Mouse (Mus musculus) heart, adult 11 months (tissue): Measurements from ENCODE around the gene Sept5.

Experiments used
- DNase-seq: peaks from one replicate; pipeline ENCODE4 v3.0.0; 2022

Sept5 gene

DNA sequence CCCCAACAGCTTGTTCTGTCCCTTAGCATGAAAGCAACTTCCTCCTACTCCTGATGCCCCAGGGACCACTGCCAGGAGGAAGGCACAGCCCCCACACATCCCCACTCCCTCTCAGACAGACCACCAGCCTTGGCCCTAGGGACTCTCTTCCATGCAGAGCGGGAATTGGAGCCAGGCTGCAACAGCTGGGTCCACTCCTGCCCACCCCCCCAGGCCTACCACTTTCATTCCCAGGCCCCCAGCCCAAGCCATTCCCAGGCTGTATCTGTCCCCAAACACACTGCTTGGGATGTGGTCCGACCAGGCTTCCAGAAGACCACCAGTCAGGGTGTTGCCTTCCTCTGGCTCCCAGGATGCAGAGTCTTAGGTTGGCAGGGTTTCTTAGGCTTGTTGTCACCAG lies 20.7 kb downstream of the Sept5 start:
- DNase-seq: no peak

DNA sequence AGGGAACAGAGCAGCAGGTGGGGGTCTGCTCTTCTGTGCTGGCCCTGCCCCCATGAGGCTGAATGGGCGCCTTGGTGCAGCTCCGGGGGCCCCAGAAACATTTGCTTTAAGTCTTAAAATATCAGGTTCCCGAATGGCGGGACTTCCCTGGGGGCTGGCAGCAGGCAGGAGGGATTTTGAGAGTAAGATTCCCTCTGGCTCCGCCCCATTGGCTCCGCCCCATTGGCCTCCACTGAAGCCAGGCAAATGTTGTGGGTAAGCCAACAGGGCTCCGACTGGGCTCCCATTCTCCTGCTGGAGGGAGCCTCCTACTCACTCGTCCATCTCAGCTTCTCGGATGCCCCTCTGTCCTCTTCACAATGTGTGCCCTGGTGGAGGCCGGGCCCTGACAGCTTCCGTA lies 21.5 kb downstream of the Sept5 start:
- no peak for DNase-seq

DNA sequence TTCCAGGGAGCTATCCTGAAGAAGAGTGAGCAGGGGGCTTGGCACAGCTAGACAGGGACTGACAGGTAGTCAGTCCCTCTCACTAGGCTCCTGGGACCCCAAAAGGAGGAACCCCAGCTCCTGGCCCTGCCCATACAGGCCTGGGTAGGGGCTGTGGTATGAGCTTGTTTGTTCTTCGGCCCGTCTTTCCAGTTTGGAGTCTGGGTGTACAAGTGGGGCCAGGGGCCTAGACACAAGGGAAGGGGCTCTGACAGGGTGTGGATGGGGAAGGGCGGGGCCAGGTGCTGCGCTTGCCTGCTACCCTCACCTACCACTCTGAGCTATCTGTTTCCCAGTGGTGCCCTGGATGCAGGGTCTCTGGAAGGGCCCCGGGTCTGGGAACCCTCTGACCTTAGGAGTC lies 24.0 kb downstream of the Sept5 start:
- no peak for DNase-seq

DNA sequence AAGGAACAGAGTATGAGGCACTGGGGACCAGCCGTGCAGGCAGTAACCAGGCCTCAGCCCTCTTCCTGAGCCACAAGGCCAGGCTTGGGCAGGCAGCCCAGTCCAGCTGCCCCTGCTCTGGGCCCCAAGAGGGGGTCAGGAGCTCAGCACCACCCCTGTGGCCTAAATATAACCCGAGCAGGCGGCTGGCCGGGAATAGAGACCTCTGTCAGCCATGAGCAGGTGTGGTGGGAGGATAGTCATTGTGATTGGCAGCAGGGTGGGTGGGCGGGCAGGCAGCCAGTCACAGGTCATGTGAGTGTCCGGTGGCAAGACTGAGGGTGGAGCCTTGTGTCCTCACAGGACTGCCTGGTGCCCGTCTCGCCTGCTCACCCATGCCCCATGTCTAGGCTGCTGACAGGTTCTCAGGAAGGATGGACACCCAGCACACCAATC lies 25.5 kb downstream of the Sept5 start:
- DNase-seq: peak; percentile 98

DNA sequence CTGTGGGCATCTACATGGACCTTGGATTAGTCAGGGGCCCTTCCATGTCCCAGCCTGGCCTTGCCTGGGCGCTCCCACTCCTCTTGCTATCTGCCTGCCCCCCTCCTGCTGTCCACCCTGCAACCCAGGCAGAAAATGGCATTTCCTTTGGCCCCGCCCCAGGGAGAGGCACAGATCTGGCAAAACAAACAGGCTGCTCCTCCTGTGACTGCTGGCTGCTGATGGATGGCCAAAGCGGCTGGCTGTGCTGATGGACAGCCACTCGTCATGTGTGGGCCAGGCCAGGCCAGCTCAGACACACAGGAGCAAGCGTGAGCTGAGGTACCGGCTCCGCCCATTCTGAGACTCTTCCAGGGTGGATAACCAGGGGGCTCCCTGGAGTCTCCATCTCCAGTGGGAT lies 28.3 kb downstream of the Sept5 start:
- no peak for DNase-seq

DNA sequence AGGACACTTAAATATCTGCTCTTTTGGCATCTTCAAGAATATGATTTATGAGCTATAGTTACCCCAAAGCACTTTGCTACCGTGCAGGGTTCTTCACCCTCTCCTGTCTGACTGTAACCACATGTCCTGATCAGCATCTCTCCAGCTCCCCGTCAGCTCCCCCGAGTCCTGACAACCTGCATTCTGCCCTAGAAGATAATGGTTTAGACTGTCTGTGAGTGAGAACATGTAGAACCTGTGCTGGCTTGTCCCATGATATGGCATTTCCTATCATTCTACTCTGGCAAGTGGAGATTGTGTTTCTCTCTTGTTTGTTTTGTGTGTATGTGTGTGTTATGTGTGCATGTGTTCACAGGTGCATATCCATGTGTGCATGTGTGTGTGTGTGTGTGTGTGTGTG lies 31.7 kb downstream of the Sept5 start:
- no peak for DNase-seq

DNA sequence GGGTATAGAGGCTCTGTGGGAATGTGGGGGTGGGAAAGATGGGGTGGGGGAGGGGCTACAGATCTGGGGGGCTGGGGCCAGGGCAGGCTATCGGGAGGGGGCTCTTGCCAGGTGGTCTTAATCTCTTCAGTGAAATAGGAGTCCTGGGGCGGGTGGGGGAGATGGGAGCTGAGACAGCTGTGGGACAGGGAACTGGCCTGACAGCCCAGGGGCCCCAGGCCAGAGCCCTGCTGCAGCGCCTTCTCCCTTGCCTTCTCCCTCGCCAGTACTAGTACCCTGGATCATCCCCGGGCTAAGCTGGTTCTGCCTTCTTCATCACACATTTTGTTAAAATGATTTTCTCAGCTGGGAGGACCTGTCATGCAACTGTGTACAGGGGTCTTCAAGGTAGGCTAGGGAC lies 33.5 kb downstream of the Sept5 start:
- DNase-seq: peak; percentile 82

DNA sequence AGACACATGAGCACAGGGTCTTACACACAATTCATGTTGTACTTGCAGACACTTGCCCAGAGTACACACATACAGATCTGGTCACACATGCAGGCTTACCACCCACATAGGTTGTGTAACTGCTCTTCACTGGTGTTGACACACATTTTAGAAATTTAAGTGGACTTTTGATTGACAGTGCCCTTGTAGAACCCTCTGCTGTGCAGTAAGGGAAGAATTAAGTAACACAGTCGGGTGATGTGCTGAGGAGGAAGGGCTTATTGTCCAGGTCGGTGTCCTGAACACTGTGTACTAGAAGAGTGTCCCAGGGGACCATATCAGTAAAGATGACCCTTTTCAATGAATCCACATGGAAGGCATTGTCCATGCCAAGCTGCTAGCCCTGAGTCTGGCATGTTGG lies 35.8 kb downstream of the Sept5 start:
- peak; percentile 67 for DNase-seq

DNA sequence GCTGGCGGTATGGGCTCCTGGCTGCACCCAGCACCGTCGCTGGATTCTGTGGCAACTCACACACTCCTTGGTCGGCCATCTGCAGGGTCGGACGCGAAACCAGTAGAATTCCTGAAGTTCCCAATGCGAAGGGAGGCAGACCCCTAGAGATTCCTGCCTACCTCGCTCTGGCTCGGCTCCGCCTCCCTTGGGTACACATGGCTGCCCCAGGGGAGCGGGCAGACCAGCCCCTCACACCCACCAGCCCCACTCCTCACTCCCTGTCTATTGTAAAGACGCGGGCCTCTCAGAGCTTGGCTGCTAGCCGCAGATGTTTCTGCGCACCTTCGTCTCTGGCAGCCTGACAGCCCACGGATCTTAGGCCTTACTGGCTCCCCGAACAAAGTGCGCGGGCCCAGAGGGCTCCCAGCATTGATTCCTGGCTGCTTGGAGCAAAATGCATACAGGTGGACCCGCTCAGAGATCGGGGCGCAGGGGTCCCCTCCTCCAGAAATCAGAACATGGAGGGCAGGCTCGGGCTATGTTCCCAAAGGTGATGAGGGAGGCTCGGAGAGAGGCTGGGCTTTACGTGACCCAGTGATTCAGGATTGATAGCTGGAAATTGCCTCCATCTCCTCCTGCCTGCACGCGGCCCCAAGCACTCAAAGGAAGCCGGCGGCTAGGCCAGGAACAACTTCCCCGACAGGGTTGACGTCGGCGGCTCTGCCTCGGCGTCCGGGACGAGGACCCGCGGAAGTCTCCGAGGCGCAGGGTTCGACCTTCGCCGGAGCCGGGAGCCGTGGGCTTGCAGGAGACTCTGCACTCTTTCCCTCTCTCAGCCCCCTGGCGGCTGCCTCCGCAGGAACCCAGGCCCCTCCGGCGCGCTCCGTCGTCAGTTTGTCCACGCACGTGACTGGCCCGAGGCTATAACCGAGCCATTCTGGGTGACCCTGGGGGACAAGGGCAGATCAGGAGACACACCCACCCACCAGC lies 38.4 kb downstream of the Sept5 start:
- DNase-seq: peak; percentile 80

DNA sequence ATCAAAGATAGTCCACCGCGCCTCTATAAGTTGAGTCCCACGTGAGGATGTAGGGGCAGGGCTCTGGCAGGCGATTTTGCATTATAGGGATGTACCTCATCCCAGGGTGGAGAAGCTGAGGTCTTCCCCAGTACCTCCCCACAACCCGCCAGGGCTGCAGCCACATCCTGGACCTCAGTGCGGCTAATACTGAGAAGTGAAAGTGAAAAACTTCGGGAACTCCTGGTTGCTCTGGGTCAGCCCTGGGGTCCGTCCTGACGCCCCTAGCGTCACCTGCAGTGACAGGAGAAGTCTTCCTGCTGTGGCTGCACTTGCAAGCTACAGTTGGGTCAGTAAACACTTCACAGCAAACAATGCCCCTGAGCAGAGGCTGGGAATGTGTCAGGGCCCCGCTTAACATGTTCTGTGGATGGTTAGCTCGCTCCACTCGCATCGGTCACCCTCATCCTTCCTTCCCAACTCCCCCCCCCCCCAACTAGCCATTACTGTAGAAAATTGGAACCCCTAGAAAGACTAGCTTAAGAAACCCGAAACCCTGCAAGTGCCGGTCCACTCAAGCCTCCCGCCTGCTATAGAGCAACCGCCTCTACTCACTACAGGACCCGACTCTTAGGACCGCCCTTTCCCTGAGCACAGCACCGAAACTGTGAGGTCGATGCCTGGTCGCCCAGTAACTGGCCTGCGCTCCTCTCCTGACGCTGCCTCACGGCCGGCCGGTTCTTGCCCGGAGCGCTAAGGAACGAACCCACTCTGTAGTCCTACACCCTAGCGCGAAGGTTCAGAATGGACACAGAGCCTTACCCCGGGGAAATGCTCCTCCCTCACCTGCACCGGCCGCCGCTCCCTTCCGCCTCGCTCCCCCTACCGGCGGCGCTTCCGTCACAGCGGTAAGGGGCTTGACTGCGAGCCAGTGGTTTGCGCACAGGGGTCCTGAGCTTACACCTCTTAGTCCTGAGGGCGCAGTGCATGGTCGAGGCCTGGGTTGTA lies 39.7 kb downstream of the Sept5 start, which contains the start of gene Tbx1:
TSS of gene Tbx1 (minus strand) at position 868 of the 987 bp plus-strand sequence.
- peak; percentile 88 for DNase-seq

DNA sequence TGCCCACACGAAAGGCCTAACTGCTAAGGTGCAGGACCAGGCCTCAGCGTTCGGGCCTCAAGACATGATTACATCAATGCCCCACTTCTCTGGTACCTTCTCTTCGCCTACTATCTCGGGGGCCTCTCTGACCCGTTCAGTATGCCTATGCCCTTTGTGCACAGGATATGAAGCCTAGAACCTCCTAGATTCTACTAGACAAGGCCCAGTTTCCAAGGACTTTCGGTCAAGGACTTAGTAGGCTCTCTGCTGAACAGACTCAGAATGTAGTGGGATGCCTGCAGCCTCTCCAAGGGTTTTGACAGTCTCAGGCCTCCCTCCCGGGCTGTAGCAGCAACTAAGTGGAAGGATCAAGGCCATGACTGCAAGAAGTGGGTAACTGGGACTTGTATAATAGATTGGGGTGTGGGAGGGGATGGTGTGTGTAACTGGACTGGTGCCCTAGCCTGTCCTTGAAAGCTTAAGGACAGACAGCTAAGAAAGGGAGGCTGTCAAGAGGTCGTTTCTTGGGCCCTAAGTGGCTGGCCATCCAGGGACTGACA lies 40.6 kb downstream of the Sept5 start:
- peak; percentile 72 for DNase-seq

DNA sequence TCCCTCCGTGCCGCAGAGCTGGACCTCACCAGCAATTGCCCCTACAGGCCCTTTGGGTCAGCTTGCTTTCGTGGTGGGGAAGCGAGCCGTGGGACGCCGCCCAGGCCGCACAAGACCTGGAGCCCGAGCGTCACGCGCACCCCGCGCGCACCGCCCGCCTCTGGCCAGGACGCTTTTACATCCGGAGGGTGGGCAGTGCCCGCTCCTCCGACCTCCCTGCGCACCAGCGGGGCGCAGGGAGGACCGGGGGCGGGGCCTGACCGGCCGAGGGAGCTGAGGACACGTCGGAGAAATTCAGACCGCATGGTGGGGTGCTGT lies 41.1 kb downstream of the Sept5 start:
- DNase-seq: peak; percentile 87

DNA sequence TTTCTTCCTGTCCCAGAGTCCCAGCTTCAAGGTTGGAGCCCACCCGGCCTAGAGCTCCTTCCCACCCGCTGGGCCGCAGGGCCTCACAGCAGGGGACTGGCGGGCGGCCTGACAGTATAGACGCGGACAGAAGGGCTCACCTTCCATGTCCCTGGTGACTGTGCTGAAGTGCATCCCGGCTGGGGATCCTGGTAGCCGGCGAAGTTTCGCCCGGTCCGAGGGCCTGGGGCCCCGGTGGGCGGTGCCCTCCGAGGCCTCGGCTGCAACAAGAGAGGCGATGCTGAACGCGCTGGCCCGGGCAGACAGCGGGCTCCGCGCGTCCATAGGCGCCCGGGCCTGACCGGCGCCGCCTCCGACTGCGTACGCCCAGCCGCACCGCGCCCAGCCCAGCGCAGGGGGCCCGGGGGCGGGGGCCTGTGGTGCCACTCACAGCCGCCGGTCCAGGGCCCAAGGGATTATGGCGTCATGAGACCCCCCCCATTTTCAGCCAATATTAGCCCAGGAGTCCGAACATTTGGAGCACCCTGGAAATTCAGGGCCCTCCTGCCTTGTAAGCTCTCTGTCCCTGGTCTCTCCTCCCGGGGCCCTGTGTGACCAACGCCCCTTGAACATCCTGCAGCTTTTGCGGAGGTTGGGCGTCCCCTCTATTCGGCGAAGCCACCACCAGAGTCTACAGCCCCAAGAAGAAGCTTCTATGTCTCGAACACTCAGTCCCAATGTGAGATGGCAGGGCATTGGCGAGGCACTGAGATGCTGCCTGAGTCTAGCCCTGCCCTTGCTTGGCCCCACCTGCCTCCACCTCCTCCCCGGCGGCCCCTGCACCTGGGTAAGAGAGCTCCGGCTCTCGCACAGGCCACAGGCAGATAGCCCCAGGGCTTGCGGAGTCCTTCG lies 41.7 kb downstream of the Sept5 start:
- DNase-seq: peak; percentile 89

DNA sequence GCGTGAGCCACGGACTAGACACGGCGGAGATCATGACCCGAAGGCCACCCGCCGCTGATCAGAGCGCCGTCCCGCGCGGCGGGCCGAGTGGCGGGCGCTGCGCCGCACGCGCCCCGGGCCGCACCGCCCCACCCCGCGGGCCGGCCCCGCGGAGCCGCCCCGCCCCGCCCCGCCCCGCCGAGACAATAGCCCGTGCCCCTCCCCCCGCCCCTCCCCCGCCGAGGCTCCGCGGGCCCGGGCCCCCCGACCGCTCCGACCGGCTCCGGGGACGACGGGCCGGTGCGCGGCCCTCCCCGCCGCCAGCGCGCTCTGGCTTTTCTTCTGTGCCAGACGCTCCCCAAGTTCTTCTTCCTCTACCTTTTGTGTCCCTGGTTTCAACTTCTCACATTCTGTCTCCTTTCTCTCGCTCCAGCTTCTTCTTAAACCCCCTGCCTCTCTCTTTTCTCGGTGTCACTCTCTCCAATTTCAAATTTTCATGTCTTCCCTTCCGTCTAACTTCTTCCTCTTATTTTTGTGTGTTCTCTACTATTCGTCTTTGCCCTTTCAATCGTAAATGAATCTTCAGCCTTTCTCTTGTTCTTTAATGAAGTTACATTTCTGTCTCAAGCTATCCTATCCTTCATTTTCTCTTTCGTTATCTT lies 42.7 kb downstream of the Sept5 start:
- peak; percentile 80 for DNase-seq

DNA sequence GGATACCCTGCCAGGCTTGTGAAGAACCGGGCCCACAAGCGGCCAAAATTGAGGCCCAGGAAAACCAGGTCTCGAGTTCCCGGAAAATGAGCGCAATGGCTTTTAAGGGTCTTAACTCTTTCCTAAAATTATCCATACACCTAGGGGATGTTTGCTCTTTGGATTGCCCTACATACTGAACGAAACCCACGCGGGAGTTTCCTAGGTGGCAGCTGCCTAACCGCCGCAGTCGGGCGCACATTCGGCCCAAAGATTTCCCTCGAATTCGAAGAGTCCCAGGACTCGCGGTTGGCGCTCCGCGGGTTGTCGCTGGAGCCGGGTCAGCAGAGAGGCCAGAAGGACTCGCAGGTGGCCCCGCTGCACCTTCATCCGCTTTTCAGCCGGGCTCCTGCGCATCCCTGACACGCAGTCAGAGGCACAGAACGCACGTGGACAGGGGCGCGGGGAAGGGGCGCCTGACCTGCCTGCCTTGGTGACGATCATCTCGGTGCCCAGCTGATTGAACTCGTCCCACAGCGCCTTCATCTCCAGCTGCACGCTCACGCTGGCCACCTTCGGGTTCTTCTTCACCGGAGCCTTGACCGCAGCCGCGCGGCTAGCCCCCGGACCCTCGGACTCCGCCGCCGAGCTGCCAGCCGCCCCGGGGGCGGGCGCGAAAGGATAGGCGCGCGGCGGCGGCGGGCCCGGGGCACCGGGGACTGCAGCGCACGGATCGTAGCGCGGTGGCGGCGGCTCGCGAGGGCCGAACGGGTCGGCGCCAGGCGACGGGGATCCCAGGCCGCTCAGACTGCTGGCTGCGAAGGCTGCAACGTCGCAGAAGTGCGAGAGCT lies 43.5 kb downstream of the Sept5 start:
- peak; percentile 86 for DNase-seq

DNA sequence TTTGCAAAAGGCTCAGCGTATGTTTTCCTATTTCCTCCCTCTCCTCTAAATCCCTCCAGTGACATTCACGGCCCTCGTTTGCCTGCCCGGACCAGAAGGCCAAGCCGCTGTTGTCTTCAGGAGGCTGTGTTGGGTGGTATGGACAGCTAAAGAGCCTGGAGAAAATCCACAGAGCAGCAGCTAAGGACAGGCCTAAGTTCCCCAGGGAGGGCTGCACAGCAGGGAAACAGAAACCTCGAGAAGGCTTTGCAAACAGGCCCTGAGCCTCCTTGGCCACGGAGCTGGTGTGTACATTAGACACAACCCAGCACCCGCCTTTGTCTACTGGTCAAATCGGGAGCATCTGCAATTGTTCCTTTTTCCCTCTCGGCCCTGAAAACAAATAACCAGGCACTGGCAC lies 44.1 kb downstream of the Sept5 start:
- no peak for DNase-seq

DNA sequence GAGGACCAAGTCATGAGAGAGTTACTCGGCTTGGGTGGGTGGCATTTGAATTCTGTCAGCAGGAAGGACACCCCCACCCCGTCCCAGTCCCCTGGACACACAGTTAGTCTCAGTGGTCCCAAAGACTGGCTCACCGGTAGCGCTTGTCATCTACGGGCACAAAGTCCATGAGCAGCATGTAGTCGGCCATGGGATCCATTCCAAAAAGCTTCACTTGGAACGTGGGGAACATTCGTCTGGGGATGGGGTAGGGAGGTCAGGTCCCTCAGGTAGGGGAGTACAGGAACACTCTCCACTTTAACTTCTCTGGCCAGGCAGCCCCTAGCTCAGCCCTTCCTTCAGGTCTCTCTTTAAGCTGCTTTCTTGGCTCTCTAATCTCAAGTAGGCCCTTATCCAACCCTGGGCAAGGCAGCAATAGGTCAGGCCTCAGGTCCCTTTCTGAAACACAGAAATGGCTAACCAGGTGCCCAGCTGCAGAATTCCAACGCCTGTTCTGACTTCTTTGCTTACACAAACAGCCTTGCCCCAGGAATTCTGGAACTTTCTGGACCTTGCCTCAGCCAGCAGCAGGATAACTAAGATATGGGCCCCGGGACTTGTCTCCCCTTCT lies 44.7 kb downstream of the Sept5 start:
- DNase-seq: peak; percentile 79

DNA sequence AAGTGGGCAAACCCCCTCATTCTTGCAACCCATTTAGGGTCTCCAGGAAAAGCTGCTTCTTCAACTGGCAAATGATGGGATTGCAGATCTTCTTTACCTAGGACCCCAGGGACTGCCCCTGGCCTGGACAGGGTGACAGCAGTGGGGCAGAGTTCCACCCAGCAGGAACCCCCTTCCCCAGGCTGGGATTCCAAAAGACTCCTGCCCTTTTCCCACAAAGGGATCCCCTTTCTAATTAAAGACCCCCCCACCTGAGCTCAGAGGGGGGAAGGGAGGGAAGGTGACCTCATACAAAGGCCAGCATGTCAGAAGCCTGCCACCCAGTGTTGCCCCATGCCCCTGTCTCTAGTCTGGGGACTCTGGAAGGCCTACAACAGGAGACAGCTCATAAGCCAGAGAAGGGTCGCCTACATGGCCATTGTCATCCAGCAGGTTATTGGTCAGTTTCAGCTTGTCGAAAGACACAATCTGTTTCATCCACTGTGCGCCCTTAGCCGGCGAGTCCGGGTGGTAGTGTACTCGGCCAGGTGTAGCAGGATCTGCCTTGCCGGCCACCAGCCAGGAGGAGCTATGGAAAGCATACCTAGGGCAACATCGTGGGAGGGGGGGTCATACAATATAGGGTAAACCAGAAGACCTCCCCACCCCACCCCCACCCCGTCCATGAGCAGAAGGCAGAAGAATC lies 45.9 kb downstream of the Sept5 start:
- DNase-seq: peak; percentile 72

DNA sequence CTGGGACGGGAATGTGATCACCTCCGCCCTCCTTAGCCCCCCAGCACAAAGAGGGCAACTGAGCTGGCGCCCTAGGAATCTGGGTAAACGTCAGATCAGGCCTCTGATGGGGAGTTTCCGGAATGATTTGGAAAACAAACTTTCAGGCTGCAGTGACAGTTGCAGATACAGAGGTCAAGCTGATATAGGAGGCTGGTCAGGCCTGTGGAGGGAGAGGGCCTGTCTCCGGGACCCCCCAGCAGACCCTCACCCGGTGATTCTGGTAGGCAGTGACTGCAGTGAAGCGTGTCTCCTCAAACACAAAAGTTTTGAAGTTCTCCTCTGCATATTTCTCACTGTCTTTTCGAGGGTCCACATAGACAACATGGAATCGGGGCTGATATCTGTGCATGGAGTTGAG lies 46.6 kb downstream of the Sept5 start:
- peak; percentile 73 for DNase-seq
